Mouse (Mus musculus) megakaryocyte, embryonic 14.5 days (primary cell): ENCODE data around the gene Defb19. TPM values are rescaled to one million over a fixed set of nuclear protein-coding genes. Genes with fewer than 3 reads are reported as not detected.

Experiments used
- H3K27me3 ChIP-seq: replicated peaks from 2 replicates; pipeline ENCODE3; 2012; ENCODE audit warnings: inconsistent platforms
- H3K36me3 ChIP-seq: replicated peaks from 2 replicates; pipeline ENCODE3; 2012; ENCODE audit warnings: low read length, inconsistent platforms, mixed read lengths
- H3K4me1 ChIP-seq: 2 replicates; pipeline ENCODE4 v1.6.1; 2012; ENCODE audit warnings: inconsistent platforms
- H3K4me3 ChIP-seq: replicated peaks from 2 replicates; pipeline ENCODE3; 2012; ENCODE audit warnings: moderate library complexity, mild to moderate bottlenecking, inconsistent platforms
- H3K9me3 ChIP-seq: 2 replicates; pipeline ENCODE4 v1.6.1; 2012; ENCODE audit warnings: inconsistent platforms
- FLI1 ChIP-seq: IDR thresholded peaks from 2 replicates; pipeline ENCODE4 v1.6.1; 2012; ENCODE audit warnings: low read length, inconsistent platforms, mixed read lengths
- GATA1 ChIP-seq: IDR thresholded peaks from 3 replicates; pipeline ENCODE4 v1.6.1; 2012; ENCODE audit warnings: mixed read lengths, low read length, inconsistent platforms, borderline replicate concordance
- polyA plus RNA-seq: library from polyadenylated mRNA; stranded (reverse); fragments of >175 nt; gene quantifications from 2 replicates; pipeline ENCODE4 v1.2.3, GENCODE M21; 2012; ENCODE audit warnings: low replicate concordance; ENCODE audit not compliant: insufficient read depth

The Defb19 gene
- polyA plus RNA-seq, result not detected in 2 replicates

GRCm38 (mm10) chr2:152580107-152580506 lies at the start of gene Defb19:
TSS of gene Defb19 (minus strand) at chr2:152580312.
- Histone ChIP-seq H3K36me3 (no peaks in the 10 kb centered on the region), H3K4me3 (no peak within 1 kb of the TSS)
- TF ChIP-seq FLI1, result no peak
- TF ChIP-seq GATA1, result no peak

GRCm38 (mm10) chr2:152629904-152630303 lies 49.8 kb upstream of the Defb19 start:
- Histone ChIP-seq H3K36me3 (no peaks in the 10 kb centered on the region), H3K9me3 (no peaks in the 10 kb centered on the region), H3K4me3 (no peak overlapping the region), H3K4me1 (peaks cover 12% of the 10 kb centered on the region), H3K27me3 (peaks cover 93% of the 10 kb centered on the region)
- no peak for TF ChIP-seq GATA1
- TF ChIP-seq FLI1, result no peak

More at GRCm38 (mm10) chr2:152580107-152580506, at the start of gene Defb19:
- peaks cover 64% of the 10 kb centered on the region for H3K27me3 ChIP-seq
- peaks cover 25% of the 10 kb centered on the region for H3K4me1 ChIP-seq
- no peaks in the 10 kb centered on the region for H3K9me3 ChIP-seq

GRCm38 (mm10) chr2:152629239-152629638 lies 49.1 kb upstream of the Defb19 start:
- Histone ChIP-seq H3K4me1 (peaks cover 12% of the 10 kb centered on the region), H3K27me3 (peaks cover 94% of the 10 kb centered on the region), H3K36me3 (no peaks in the 10 kb centered on the region), H3K9me3 (peaks cover 4% of the 10 kb centered on the region), H3K4me3 (no peak overlapping the region)
- no peak for TF ChIP-seq FLI1
- TF ChIP-seq GATA1, result no peak

- H3K27me3 ChIP-seq, result peaks cover 96% of the 10 kb centered on the region
- no peaks in the 10 kb centered on the region for H3K36me3 ChIP-seq
- H3K9me3 ChIP-seq, result peaks cover 14% of the 10 kb centered on the region
- TF ChIP-seq GATA1, result no peak
- TF ChIP-seq FLI1, result no peak
- H3K4me1 ChIP-seq, result peaks cover 12% of the 10 kb centered on the region
- no peak overlapping the region for H3K4me3 ChIP-seq
Observed at GRCm38 (mm10) chr2:152628066-152628465, 48.0 kb upstream of the Defb19 start.

GRCm38 (mm10) chr2:152626774-152627591 lies 46.9 kb upstream of the Defb19 start, which contains the start of gene Rem1:
TSS of gene Rem1 (plus strand) at chr2:152626951.
- Histone ChIP-seq H3K36me3 (no peaks in the 10 kb centered on the region), H3K4me1 (peaks cover 12% of the 10 kb centered on the region), H3K9me3 (peaks cover 14% of the 10 kb centered on the region), H3K27me3 (peaks cover 97% of the 10 kb centered on the region), H3K4me3 (peak within 1 kb of the TSS; percentile 64)
- no peak for TF ChIP-seq GATA1
- no peak for TF ChIP-seq FLI1

GRCm38 (mm10) chr2:152625256-152625655 lies 45.1 kb upstream of the Defb19 start:
- no peak overlapping the region for H3K4me3 ChIP-seq
- TF ChIP-seq FLI1 (no peak), GATA1 (no peak)
- peaks cover 20% of the 10 kb centered on the region for H3K4me1 ChIP-seq
- no peaks in the 10 kb centered on the region for H3K36me3 ChIP-seq
- peaks cover 97% of the 10 kb centered on the region for H3K27me3 ChIP-seq
- H3K9me3 ChIP-seq, result peaks cover 14% of the 10 kb centered on the region

DNA sequence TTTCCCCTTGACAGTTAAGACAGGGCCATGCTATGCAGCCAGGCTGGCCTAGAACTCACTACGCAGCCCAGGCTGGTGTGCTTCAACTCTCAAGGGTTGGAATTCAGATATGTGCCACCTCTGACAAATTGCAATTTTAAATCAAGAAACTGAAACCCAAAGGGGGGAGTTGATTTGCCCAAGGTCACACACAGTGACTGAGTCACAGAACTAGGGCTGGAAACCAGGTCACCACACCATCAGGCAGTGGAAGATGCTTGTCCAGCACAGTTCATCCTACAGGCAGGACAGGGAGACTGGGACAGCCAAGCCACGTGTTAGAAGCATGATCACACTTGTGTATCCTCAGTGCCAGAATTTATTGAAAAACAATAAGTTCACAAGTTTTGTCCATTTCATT lies 44.5 kb upstream of the Defb19 start:
- peaks cover 14% of the 10 kb centered on the region for H3K9me3 ChIP-seq
- H3K27me3 ChIP-seq, result peaks cover 96% of the 10 kb centered on the region
- H3K36me3 ChIP-seq, result no peaks in the 10 kb centered on the region
- no peak for TF ChIP-seq FLI1
- TF ChIP-seq GATA1, result no peak
- peaks cover 20% of the 10 kb centered on the region for H3K4me1 ChIP-seq
- no peak overlapping the region for H3K4me3 ChIP-seq

DNA sequence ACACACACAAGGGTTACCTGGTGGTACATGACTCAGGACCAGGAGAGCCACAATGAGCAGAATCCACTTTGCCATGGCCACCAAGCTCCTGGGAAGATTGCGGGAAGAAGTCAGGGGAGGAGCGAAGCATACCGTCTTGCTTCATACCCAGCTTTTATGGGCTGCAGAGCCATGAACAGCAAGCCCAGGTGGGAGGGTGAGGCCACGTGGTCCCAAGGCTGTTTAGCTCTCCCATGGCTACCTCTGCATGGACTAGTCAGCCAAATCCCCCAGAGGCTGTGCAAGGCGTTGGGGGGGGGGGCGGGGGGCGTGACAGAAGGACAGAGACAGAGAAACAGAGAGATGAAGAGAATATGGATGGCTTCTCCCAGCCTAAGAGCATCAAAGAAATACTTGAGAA lies 42.8 kb upstream of the Defb19 start, which contains the start of gene Defb25:
Defb25 (minus strand) TSS at position 101 of the 400 bp plus-strand sequence.
- Histone ChIP-seq H3K36me3 (no peaks in the 10 kb centered on the region), H3K4me3 (no peak within 1 kb of the TSS), H3K4me1 (peaks cover 20% of the 10 kb centered on the region), H3K27me3 (peaks cover 87% of the 10 kb centered on the region), H3K9me3 (peaks cover 14% of the 10 kb centered on the region)
- no peak for TF ChIP-seq GATA1
- no peak for TF ChIP-seq FLI1

DNA sequence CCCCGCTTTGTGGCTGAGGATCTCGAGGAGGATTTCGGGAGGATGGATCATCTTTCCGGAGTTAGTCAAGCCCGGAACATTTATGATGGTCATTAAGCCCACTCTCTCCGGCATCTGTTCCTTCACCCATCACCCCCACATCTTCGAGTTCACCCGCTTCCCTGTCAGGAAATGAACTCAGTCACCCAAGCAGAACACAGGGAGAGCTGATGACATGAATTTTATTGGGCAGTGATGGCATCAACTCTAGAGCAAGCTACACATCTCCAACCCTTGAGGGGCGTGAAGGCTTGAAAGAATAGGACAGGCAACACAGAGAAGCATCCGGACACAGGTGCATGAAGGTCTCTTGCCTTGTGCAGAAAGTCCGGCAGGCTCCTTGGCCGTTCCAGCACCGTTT lies 42.0 kb upstream of the Defb19 start:
- no peak for TF ChIP-seq FLI1
- Histone ChIP-seq H3K27me3 (peaks cover 79% of the 10 kb centered on the region), H3K36me3 (no peaks in the 10 kb centered on the region), H3K9me3 (peaks cover 14% of the 10 kb centered on the region), H3K4me1 (peaks cover 15% of the 10 kb centered on the region), H3K4me3 (no peak overlapping the region)
